Mouse (Mus musculus) heart, postnatal 0 days (tissue): ENCODE results near the gene Hapln2. TPM values are rescaled to one million over a fixed set of nuclear protein-coding genes. Genes with fewer than 3 reads are reported as not detected.
A peak's percentile ranks its signal among the peaks of the same experiment; 100 is the strongest.

ENCODE experiments used
- ATAC-seq: fragments of 200-750 bp; cut with Nextera tagmentation; 2 replicates; pipeline ENCODE4 v1.8.0; 2017; ENCODE audit warnings: low read depth, moderate number of reproducible peaks, moderate library complexity; ENCODE audit not compliant: insufficient read depth
- DNase-seq: peaks from one replicate; pipeline ENCODE4 v3.0.0-alpha.2; 2016; ENCODE audit warnings: low spot score
- H3K27ac ChIP-seq: fragments of 300-500 bp; sonication (generic); 2 replicates; pipeline ENCODE4 v1.5.1; 2014; ENCODE audit warnings: low read depth, mild to moderate bottlenecking
- H3K27me3 ChIP-seq: fragments of 300-500 bp; sonication (generic); 2 replicates; pipeline ENCODE4 v1.6.1; 2014; ENCODE audit warnings: low read length, mixed read lengths; ENCODE audit not compliant: control insufficient read depth, insufficient read depth
- H3K36me3 ChIP-seq: fragments of 300-500 bp; sonication (generic); replicated peaks from 2 replicates; pipeline ENCODE4 v1.6.1; 2014; ENCODE audit warnings: low read length, mixed read lengths; ENCODE audit not compliant: control insufficient read depth, insufficient read depth
- H3K4me1 ChIP-seq: fragments of 300-500 bp; sonication (generic); 2 replicates; pipeline ENCODE4 v1.6.1; 2014; ENCODE audit warnings: antibody characterized with exemption; ENCODE audit not compliant: control insufficient read depth, insufficient read depth
- H3K4me2 ChIP-seq: fragments of 300-500 bp; sonication (generic); 2 replicates; pipeline ENCODE4 v1.6.1; 2014; ENCODE audit warnings: low read depth, mild to moderate bottlenecking, low read length, moderate library complexity
- H3K4me3 ChIP-seq: fragments of 300-500 bp; sonication (generic); 2 replicates; pipeline ENCODE4 v1.5.1; 2014; ENCODE audit warnings: low read depth, low read length
- H3K9ac ChIP-seq: fragments of 300-500 bp; sonication (generic); replicated peaks from 2 replicates; pipeline ENCODE4 v1.6.1; 2014; ENCODE audit warnings: low read depth, low read length, mixed read lengths
- H3K9me3 ChIP-seq: fragments of 300-500 bp; sonication (generic); replicated peaks from 2 replicates; pipeline ENCODE4 v1.6.1; 2016; ENCODE audit warnings: low read length; ENCODE audit not compliant: control insufficient read depth
- CTCF ChIP-seq: IDR thresholded peaks from 2 replicates; pipeline ENCODE4 v1.5.1; 2016; ENCODE audit warnings: antibody characterized with exemption, control low read depth, low read depth
- EP300 ChIP-seq: IDR thresholded peaks from 2 replicates; pipeline ENCODE4 v1.6.1; 2016; ENCODE audit warnings: antibody characterized with exemption, low read depth
- WGBS: fragments of 180-500 bp; shearing (Covaris S2); extraction: QIAGEN DNeasy Blood & Tissue Kit; methylation state at CpG from one replicate; pipeline ENCODE4 v1.1.7; 2014; 5-methylcytosine and 5-hydroxymethylcytosine counted together
- polyA plus RNA-seq: library from polyadenylated mRNA; unstranded; fragments of >200 nt; fragmentation: Nextera tagmentation; extraction: Ambion mirVana; gene quantifications from 2 replicates; pipeline ENCODE4 v1.2.1, GENCODE M21; 2015
- total RNA-seq: library from RNA; depleted of rRNA; stranded (reverse); fragments of >200 nt; gene quantifications from 2 replicates; pipeline ENCODE4 v1.2.3, GENCODE M21; 2014; ENCODE audit warnings: low replicate concordance

Hapln2 gene
- total and polyA plus RNA-seq, 2 experiments from 2014 or later, result 0.15 TPM; not detected in 1

GRCm38 (mm10) chr3:88057902-88058696 lies 30.7 kb upstream of the Hapln2 start, which contains the start of gene Naxe:
Gene Naxe, minus strand, starts transcription at chr3:88058495.
- WGBS, result under 1% methylated on average over 60 of the region's 60 CpGs
- H3K36me3 ChIP-seq, result peaks cover 26% of the 10 kb centered on the region
- TF ChIP-seq CTCF (no peak), EP300 (no peak)
- ATAC-seq (peak; percentile 95), DNase-seq (peak; percentile 70)
- H3K27ac ChIP-seq, result peak within 1 kb of the TSS; percentile 66
- H3K9ac ChIP-seq, result peak within 1 kb of the TSS; percentile 87
- no peaks in the 10 kb centered on the region for H3K9me3 ChIP-seq
- peaks cover 9% of the 10 kb centered on the region for H3K4me1 ChIP-seq
- no peaks in the 10 kb centered on the region for H3K27me3 ChIP-seq
- peak within 1 kb of the TSS; percentile 98 for H3K4me2 ChIP-seq
- peak within 1 kb of the TSS; percentile 99 for H3K4me3 ChIP-seq

DNA sequence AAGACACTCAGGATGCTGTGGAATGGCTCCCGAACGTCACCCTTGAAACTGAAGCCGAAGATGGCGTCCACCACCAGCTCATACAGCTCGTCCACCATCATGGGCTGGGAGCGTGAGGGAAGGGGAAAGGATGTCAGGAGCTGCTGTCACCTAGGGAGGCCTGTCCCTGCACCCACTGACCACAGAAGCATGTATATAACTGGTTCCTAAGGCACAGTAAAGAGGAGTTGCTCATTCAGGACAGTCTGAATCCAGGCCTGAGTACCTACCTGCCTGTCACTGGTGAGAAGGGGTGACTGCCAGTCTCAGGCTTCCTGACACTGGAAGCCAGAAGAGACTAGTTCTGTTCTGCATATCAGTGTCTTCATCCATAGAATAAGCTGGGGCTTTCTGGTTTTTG lies 29.6 kb upstream of the Hapln2 start:
- Histone ChIP-seq H3K9me3 (no peaks in the 10 kb centered on the region), H3K27ac (no peak overlapping the region), H3K4me1 (peaks cover 9% of the 10 kb centered on the region), H3K27me3 (no peaks in the 10 kb centered on the region), H3K9ac (peak overlapping the region; percentile 87; the same call in 1 of the 2 replicates), H3K4me3 (no peak overlapping the region), H3K36me3 (peaks cover 34% of the 10 kb centered on the region), H3K4me2 (0 out of 2 replicates have a peak overlapping the region, but pooled peaks have one; percentile 98)
- WGBS, result 84% methylated on average over 6 of the region's 6 CpGs
- no peak for TF ChIP-seq CTCF
- no peak for TF ChIP-seq EP300
- DNase-seq (no peak), ATAC-seq (no peak)

GRCm38 (mm10) chr3:88049532-88049931 lies 22.1 kb upstream of the Hapln2 start:
- Histone ChIP-seq H3K4me2 (no peak overlapping the region), H3K27ac (no peak overlapping the region), H3K4me1 (no peaks in the 10 kb centered on the region), H3K27me3 (no peaks in the 10 kb centered on the region), H3K4me3 (no peak overlapping the region), H3K36me3 (peaks cover 23% of the 10 kb centered on the region), H3K9ac (no peak overlapping the region), H3K9me3 (no peaks in the 10 kb centered on the region)
- no peak for TF ChIP-seq EP300
- no peak for TF ChIP-seq CTCF
- 49% methylated on average over 3 of the region's 3 CpGs for WGBS
- no peak for DNase-seq
- ATAC-seq, result no peak

GRCm38 (mm10) chr3:88042661-88043421 lies 15.5 kb upstream of the Hapln2 start, which contains the start of gene Gpatch4:
Gene Gpatch4, plus strand, starts transcription at chr3:88043108.
- DNase-seq (peak; percentile 95), ATAC-seq (peak; percentile 92)
- Histone ChIP-seq H3K36me3 (no peaks in the 10 kb centered on the region), H3K27ac (peak within 1 kb of the TSS; percentile 58), H3K9ac (peak within 1 kb of the TSS; percentile 52; the same call in 1 of the 2 replicates), H3K27me3 (no peaks in the 10 kb centered on the region), H3K4me2 (peak within 1 kb of the TSS; percentile 91), H3K4me1 (peaks cover 11% of the 10 kb centered on the region; the same call in 1 of the 2 replicates), H3K4me3 (peak within 1 kb of the TSS; percentile 87), H3K9me3 (no peaks in the 10 kb centered on the region)
- TF ChIP-seq EP300, result no peak
- WGBS, result 9% methylated on average over 36 of the region's 36 CpGs

- Histone ChIP-seq H3K27ac (no peak overlapping the region), H3K36me3 (no peaks in the 10 kb centered on the region), H3K27me3 (peaks cover 19% of the 10 kb centered on the region; the same call in 1 of the 2 replicates), H3K4me2 (no peak overlapping the region), H3K9ac (no peak overlapping the region), H3K9me3 (no peaks in the 10 kb centered on the region), H3K4me1 (no peaks in the 10 kb centered on the region), H3K4me3 (no peak overlapping the region)
- TF ChIP-seq CTCF (no peak), EP300 (no peak)
- DNase-seq (no peak), ATAC-seq (no peak)
- WGBS, result 46% methylated on average over 1 of the region's 1 CpGs
Observed at GRCm38 (mm10) chr3:88035561-88036293, 8.3 kb upstream of the Hapln2 start.
